Mouse (Mus musculus): ENCODE measurements at regions not wholly inside any gene's neighbourhood (a gene's known extent, or its start where the extent isn't known, plus 50 kb on each side); places are given as distances from the start of the nearest gene placed in this dataset.

- DNase-seq (ENCODE audit: low spot score), result no peak
Observed at GRCm38 (mm10) chr2:40149186-40149585, 922.9 kb upstream of the Ppp6c start.

GRCm38 (mm10) chr2:40127615-40128014, 901.4 kb upstream of the Ppp6c start:
- DNase-seq (ENCODE audit: low spot score), result peak; percentile 1

- DNase-seq (ENCODE audit: low spot score), result no peak
Observed at GRCm38 (mm10) chr2:40119176-40119575, 892.9 kb upstream of the Ppp6c start.

GRCm38 (mm10) chr2:40114435-40114834, 888.2 kb upstream of the Ppp6c start:
- no peak for DNase-seq (ENCODE audit: low spot score)
